Mouse (Mus musculus) hematopoietic stem cell, adult 5-6 weeks (primary cell): Measurements from ENCODE around the gene Popdc2. TPM values are rescaled to one million over a fixed set of nuclear protein-coding genes. Genes with fewer than 3 reads are reported as not detected.
"Not testable (repeated sequence)": the region's sequence is repeated elsewhere in the genome, so short reads cannot be mapped to it uniquely, and the experiment has no call there.

Source experiments
- ATAC-seq, 2 experiments: fragments of 125-278 bp in 1 of 2; replicated peaks in 1 of 2; 2 replicates each; pipeline ENCODE4 v1.8.0; 2016 to 2017; ENCODE audit warnings: inconsistent platforms in 2 of 2, mild to moderate bottlenecking in 2 of 2, moderate number of reproducible peaks in 2 of 2, low read depth in 1 of 2, moderate TSS enrichment in 1 of 2; ENCODE audit not compliant: low FRiP score in 2 of 2, poor library complexity in 2 of 2, severe bottlenecking in 2 of 2, insufficient read depth in 1 of 2, low TSS enrichment in 1 of 2
- total RNA-seq: library from RNA; stranded (forward); fragments of 172-1452, 232-1000 nt; gene quantifications from 2 replicates; pipeline ENCODE4 v1.2.3, GENCODE M21; 2017

Popdc2 gene
- 1.1 TPM in 1 of 2 replicates, not detected in the other for total RNA-seq

DNA sequence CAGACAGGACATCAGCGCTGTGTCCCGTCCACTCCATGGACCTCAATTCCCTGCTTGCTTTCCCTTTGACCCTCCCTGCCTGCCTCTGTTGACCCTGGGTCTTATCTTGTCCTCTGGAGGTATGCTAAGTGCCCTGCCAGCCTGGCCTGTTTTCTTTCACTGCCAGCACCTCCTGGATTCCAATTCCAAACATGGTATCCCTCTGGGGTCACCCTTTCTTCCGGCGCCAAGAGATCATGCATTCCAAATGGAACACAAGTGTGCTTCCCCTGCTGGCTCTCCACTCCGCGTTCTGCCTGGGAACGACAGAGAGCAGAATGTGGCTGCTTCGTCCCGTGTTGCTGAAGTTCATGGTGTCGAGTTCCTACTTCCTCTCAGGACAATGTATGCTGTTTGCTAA, at the start of gene Popdc2:
Gene Popdc2 (plus strand): TSS at position 277 of the 400 bp plus-strand sequence.
- no peak for ATAC-seq

DNA sequence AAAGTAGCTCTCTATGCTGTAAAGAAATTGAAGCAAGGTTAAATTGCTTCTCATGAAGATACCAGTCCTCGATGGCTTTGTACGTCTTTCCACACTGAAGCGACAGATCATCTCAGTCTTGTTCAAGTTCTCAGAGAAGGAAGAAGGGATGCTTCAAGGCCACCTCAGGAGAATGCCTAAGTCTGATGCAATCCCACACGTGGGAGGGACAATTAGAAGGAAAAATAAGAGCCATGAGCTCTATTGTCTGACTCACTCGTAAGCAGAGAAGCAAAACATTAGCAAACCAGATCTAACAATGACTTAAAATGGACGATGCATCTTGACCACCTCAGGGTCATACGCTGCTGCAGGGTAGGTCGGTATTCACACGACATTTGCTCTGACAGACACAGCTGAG, 43.5 kb upstream of the Popdc2 start:
- no peak for ATAC-seq

DNA sequence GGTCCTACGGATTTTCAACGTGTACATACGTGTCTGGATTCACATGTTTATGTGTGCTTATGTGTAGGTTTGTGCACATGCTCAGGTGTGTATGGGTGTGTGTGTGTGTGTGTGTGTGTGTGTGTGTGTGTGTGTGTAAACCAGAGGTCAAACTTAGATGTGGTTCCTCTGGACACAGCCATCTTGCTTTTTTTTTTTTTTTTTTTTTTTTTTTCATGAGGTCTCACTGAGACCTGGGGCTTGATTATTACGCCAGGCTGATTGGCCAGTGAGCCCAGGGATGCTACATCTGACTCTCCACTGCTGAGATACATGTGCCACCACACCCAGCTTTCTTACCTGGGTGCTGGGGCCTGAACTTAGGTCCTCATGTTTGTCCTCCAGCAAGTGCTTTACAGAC, 42.9 kb upstream of the Popdc2 start:
- no peak for ATAC-seq

DNA sequence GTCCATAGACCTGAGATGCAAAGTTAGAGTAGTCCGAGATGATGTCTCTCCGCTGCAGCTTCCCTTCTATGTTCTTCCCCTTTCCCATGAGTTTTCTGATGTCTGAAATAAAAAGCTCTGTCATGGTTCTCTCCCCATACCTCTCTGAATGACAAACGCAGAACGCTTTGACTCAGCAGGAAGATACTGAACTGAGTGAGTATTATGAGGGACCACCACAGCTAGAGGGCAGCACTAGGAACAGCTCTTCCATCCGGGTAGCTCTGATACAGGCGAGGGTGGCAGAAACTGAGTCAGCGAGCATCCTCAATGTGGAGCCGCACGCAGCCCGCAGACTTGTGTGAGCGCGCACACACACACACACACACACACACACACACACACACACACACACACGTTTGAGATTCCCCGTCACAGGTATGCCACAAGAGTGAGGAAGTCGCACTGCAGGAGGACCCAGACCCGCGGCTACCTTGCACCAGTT, 40.5 kb upstream of the Popdc2 start:
- peak; percentile 83 to 87 for ATAC-seq

DNA sequence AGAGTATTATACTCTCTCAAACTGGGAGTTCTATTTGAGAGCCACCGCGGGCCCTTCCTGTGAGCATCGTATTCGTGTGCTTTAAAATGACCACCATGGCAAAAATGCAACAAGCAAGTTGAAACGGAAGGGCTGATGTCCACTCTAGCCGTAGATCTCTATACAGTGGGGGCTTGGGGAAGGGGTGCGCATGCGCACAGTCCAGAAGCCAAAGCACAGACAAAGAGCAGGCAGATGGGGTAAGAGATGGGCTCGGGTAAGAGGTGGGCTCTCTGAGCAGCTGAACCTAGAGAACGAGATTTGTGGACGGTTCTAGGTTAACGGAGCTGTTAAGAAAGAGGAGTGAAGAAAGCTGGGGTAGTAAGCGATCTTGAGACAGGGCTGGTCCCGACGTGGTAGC, 37.7 kb upstream of the Popdc2 start:
- no peak for ATAC-seq

DNA sequence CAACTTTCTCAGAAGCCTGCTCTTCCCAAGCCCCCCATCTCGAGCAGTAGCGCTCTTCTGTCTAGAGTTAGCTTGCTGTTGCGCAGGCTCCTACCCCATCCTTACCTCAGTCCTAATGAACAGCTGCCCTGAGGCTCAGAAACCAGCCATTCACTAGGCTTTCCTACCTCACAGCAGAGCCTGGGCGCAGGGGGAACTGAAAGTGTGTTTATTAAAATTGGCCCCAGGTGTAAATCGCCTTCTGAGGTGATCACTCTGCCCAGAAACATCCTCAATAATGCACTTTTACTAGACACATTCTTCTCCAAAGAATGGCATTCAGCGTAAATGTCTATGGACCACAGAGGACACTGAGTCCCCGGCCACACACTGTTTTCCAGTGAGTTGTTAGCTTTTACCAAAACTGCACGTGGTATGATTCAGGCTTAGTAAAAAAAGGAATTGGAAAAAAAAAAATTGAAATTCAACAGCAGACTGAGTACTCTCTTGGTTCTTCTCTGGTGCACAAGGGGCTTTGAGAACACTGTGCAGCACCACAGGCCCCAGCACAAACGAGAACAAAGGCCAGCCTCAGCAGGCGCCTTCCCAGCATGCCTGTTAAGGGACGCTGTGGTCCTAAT, 35.1 kb upstream of the Popdc2 start:
- no peak for ATAC-seq

DNA sequence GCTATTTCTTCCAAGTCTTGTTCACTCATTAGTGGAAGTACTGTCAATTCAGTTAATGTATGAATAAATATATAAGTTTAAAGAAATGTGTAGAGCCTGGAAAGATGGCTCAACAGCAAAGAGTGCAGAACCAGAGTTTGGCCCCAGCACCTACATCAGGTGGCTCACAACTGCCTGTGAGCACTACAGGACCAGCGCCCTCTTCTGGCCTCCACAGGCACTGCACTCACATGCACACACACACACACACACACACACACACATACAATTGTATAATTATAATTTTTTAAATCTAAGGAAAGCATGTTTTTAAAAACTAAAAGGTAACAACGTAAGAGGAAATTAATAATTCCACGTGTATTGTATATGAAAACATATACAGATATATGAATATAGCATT, 32.7 kb upstream of the Popdc2 start:
- no peak for ATAC-seq

DNA sequence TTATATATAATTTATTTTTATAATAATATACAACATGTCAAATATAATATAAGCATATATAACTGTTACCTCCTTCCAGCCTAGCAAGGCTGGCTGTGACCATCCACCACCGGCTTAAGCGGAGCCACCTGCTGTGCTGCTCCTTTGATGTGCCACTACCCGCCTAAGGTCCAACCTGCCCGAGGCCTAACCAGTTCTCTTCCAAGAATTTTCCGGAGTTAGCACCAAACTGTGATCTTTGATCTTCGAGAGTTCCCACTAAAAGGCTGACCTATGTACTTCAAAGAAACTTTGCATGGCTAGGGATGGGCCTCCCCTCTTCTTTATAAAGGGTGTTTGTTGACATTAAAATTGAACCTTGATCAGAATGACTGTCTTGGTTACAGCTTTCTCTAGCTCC, 27.6 kb upstream of the Popdc2 start:
- ATAC-seq: no peak

DNA sequence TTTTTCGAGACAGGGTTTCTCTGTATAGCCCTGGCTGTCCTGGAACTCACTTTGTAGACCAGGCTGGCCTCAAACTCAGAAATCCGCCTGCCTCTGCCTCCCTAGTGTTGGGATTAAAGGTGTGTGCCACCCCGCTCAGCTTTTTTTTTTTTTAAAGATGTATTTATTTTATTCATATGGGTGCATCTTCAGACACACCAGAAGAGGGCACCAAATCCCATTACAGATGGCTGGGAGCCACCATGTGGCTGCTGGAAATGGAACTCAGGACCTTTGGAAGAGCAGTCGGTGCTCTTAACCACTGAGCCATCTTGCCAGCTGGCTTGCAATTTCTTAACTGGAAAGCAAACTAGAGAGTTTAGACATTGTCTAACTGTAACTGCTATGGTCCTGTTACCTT, 23.9 kb upstream of the Popdc2 start:
- ATAC-seq: not testable (repeated sequence)

DNA sequence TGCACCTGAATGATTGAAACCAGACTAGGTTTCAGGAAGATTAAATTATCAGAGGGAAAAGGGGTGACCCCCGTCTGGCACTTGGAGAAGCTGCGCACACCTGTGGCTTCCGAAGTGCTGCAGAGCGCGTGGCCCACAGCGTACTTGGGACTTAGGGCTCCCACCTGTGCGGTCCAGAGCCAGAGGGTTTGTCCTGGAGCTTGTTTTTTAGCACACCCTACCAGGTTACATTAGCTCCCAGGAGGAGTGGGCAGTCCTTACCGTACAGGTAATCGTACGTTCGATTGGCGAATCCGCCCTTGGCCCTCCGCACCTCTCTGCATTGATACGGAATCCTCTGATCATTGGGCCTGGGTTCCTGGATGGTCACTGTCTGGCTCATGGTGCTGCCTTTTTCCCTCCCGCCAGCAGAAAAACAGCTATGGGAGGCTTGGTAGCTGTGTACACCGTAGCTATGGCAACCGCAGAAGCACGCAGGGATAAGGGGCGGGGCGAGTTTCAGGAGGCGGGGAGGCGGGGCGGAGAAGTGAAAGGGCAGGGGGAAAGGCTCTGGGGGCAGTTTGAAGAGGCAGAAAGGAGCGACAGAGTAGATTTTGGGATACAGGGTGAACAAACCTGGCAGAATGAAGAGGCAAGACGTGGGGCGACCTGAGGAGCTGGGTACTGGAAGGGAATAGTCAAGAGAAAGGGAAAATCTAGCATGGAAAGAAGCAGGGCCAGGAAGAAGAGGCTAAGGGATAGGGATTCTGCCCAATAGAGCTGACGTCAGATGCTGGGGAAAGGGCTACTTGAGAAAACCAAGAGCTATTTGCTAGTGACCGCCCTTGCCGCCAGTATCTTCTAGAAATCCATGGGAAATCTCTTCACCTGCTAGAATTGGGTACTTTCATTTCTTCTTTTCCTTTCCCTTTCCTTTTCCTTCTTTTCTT, 20.3 kb upstream of the Popdc2 start, which contains the start of gene Maats1:
Gene Maats1 (minus strand): TSS at position 748 of the 929 bp plus-strand sequence.
- ATAC-seq: peak; percentile 81 to 85

DNA sequence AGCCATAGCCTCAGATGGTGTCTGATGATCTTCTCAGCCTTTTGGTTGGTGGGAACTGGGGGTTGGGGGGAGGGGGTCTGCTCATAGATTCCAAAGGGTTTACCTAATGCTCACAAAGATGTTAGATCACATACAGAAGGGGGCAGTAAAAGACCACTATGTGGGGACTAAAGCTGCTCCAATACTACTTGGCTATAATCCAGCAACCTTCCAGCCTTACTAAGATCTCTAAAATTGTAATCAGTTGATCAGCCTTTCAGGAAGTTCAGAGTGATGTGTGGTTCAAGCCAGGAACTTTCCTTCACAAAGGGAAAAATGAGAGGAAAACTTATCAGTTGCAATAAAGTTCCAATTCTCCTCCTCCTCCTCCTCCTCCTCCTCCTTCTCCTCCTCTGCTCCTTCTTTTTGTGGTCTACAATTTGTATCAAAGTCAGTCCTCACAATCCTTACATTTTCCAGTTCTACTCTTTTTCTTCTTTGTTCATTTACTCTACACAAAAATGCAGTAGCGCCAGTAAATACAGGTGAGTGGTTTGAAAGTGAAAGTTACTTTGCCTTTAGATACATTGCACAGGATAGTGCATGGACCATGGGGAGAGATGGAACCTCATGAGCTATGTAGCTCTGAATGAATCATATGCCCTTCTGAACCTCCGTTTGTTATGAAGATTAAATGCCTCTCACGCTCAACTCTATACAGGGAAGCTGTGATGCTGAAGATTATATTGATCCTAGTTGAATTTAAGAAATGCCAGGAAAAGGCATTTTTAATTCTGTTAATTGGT, 16.9 kb upstream of the Popdc2 start:
- ATAC-seq: no peak

DNA sequence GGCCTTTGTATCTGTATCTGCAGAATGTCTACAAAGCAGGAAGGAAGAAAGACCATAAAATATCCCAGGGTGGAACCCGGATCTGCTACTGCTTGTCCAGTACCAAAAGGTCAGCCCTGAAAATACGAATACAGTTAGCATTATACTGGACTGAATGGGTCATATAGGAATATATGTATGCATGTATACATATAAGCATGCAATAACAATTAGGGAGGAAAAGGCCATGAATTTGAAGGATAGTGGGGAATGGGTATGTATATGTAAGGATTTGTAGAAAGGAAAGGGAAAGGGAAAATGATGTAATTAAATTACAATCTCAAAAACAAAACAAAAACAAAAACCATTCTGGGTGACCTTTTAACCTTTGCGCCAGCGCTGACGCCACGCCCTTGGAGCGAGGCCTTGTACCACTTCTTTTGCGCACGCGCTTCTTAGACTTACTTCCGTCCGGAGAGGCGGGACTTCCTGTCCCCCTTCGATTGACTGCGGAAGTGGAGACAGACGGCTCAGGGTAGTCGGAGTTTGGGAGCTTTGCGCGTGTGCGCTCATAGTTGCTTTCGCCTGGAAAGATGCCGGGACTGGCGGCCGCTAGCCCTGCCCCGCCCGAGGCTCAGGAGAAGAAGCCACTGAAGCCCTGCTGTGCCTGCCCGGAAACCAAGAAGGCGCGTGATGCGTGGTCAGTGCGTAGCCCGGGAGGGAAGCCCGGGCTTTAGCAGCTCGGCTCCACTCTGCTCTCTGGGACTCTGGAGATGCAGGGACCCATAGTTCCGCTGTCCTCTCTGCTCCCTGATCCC, 15.3 kb upstream of the Popdc2 start, which contains the start of the genes Cox17 and Gm21987:
Gene Cox17 (plus strand): TSS at position 463 of the 797 bp plus-strand sequence.
Gene Gm21987 (plus strand): TSS at position 512 of the 797 bp plus-strand sequence.
- ATAC-seq: peak; percentile 95 to 99

DNA sequence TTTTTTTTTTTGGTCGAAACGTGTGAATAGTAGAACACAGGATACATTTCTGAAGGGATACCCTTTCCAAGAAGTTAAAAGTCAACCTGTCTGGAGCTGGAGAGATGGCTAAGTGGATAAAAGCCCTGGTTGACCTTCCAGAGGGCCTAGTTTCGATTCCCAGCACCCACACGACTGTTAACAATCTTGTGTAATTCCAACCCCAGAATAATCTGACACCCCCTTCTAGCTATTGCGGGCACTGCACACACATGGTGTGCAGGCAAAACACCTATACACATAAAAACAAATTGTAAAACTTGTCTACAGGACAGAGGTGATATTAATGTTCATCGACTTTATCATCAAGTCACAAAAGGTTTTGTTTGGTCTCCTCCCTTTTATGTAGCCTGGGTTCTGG, 14.4 kb upstream of the Popdc2 start:
- ATAC-seq: no peak

DNA sequence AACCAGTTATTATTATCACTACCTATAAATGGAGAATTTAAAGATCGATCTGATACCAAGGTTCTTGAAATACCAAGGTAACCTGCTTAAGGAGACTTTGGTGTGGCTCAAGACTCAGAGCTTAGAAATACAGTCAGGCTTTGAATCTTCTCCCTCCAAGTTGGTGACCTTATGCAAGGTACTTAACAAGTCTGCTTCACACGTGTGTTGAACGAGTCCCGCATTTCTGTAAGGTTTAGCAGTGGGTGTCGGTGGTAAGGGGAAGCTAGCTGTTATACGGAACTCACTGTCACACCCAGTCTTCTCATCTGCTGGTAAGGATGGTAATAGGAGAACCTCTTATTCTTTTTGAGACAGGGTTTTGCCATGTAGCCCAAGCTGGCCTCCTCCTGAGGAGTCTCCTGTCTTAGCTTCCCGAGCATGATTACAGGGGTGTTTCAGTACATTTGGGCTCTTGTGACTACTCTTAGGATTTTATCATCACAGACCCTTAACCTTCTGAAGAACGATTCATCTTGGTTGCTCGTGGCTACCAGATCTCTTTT, 13.7 kb upstream of the Popdc2 start:
- no peak for ATAC-seq

DNA sequence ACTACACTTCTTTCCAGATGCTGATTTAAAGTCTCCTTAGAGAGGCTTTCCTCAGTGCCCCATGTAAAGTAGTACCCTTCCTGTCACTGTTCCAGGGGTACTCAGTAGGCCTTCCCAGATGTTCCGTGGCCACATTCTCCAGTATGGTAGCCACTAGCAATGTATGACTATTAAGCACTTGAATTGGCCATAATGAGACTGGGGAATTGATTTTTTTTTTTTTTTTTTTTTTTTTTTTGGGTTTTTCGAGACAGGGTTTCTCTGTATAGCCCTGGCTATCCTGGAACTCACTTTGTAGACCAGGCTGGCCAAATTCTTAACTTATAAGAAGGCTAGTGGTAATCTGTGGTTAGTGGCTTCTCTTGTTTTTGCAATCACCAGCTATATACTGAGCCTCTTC, 12.1 kb upstream of the Popdc2 start:
- ATAC-seq: no peak

DNA sequence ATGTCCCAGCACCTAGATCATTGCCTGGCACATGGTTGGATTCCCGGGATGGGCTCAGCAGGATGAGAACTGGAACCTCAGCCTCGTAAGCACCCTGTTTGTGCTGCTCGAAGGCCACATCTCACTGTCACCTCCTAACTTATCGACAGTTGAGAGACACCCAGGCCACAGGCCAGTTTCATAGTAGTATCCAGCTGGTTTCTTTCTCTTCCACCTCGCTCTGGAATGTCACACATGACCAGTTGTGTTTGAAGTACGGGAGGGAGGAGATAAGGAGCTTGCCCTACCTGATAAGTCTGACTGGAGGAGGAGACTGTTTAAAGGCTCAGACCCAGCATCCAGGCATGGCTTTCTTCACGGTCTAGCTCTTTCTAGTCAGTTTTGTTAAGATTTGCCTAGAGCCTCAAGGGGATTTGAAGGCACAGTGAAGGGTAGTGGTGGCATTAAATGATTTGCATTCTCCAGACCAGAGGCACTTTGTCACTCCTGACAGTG, 11.6 kb upstream of the Popdc2 start:
- ATAC-seq: no peak
